Mouse (Mus musculus) v-Abl transformed pro-B cells (cell line): ENCODE measurements around the gene Kif5c.

ENCODE experiments used
- in situ Hi-C, 2 experiments: fragments of 400-800 bp; cut with MboI; formaldehyde crosslinking; loops; one replicate each; pipeline ENCODE4 v1.15.1; 2025; ENCODE audit not compliant: unreplicated experiment in 2 of 2

The Kif5c gene

GRCm38 (mm10) chr2:49741895-49742734, 123.0 kb downstream of the Kif5c start:
- in situ Hi-C loops, result loop anchor here in 1 of 2 experiments (5.0 to 25.0 kb wide), 2 partner anchors 840 to 1730 kb away; no protein-coding TSS in a partner anchor

- in situ Hi-C loops, result loop anchor here in 1 of 2 experiments (5.0 to 25.0 kb wide), 2 partner anchors 841 to 1731 kb away; no protein-coding TSS in a partner anchor
Measured at GRCm38 (mm10) chr2:49742919-49743318, 123.8 kb downstream of the Kif5c start.

- in situ Hi-C loops, result loop anchor here in 1 of 2 experiments (5.0 to 25.0 kb wide), 2 partner anchors 841 to 1731 kb away; no protein-coding TSS in a partner anchor
Measured at GRCm38 (mm10) chr2:49743775-49744174, 124.7 kb downstream of the Kif5c start.

- in situ Hi-C loops, result loop anchor here in 1 of 2 experiments (5.0 to 25.0 kb wide), 2 partner anchors 842 to 1732 kb away; no protein-coding TSS in a partner anchor
Measured at GRCm38 (mm10) chr2:49744251-49745093, 125.4 kb downstream of the Kif5c start.

- in situ Hi-C loops, result loop anchor here in 1 of 2 experiments (25.0 kb wide), 1 partner anchor 1733 kb away; no protein-coding TSS in a partner anchor
Measured at GRCm38 (mm10) chr2:49745094-49745781, 126.1 kb downstream of the Kif5c start.

- in situ Hi-C loops, result loop anchor here in 1 of 2 experiments (25.0 kb wide), 1 partner anchor 1735 kb away; no protein-coding TSS in a partner anchor
Measured at GRCm38 (mm10) chr2:49746947-49747346, 127.8 kb downstream of the Kif5c start.

GRCm38 (mm10) chr2:49747670-49748069, 128.6 kb downstream of the Kif5c start:
- in situ Hi-C loops, result loop anchor here in 1 of 2 experiments (25.0 kb wide), 1 partner anchor 1735 kb away; no protein-coding TSS in a partner anchor

GRCm38 (mm10) chr2:49748628-49749342, 129.7 kb downstream of the Kif5c start:
- in situ Hi-C loops, result loop anchor here in 1 of 2 experiments (25.0 kb wide), 1 partner anchor 1736 kb away; no protein-coding TSS in a partner anchor

- in situ Hi-C loops, result loop anchor here in 1 of 2 experiments (25.0 kb wide), 2 partner anchors 1687 to 1738 kb away; no protein-coding TSS in a partner anchor
Measured at GRCm38 (mm10) chr2:49749730-49750576, 130.9 kb downstream of the Kif5c start.

GRCm38 (mm10) chr2:49751544-49752210, 132.6 kb downstream of the Kif5c start:
- in situ Hi-C loops, result loop anchor here in 1 of 2 experiments (25.0 kb wide), 1 partner anchor 1686 kb away; no protein-coding TSS in a partner anchor

GRCm38 (mm10) chr2:49752211-49752607, 133.1 kb downstream of the Kif5c start:
- in situ Hi-C loops, result loop anchor here in 1 of 2 experiments (25.0 kb wide), 1 partner anchor 1685 kb away; no protein-coding TSS in a partner anchor

GRCm38 (mm10) chr2:49753062-49753461, 134.0 kb downstream of the Kif5c start:
- in situ Hi-C loops, result loop anchor here in 1 of 2 experiments (25.0 kb wide), 1 partner anchor 1684 kb away; no protein-coding TSS in a partner anchor

- in situ Hi-C loops, result loop anchor here in 1 of 2 experiments (25.0 kb wide), 1 partner anchor 1682 kb away; no protein-coding TSS in a partner anchor
Measured at GRCm38 (mm10) chr2:49755054-49755453, 136.0 kb downstream of the Kif5c start.

- in situ Hi-C loops, result loop anchor here in 1 of 2 experiments (25.0 kb wide), 1 partner anchor 1680 kb away; no protein-coding TSS in a partner anchor
Measured at GRCm38 (mm10) chr2:49757616-49758015, 138.5 kb downstream of the Kif5c start.

- in situ Hi-C loops, result loop anchor here in 1 of 2 experiments (5.0 to 25.0 kb wide), 2 partner anchors 508 to 1673 kb away; no protein-coding TSS in a partner anchor
Measured at GRCm38 (mm10) chr2:49764331-49764946, 145.3 kb downstream of the Kif5c start.

- in situ Hi-C loops, result loop anchor here (5.0 to 25.0 kb wide), 2 partner anchors 503 to 1668 kb away; no protein-coding TSS in a partner anchor
Measured at GRCm38 (mm10) chr2:49768916-49769315, 149.8 kb downstream of the Kif5c start.

GRCm38 (mm10) chr2:49770440-49770839, 151.3 kb downstream of the Kif5c start:
- in situ Hi-C loops, result loop anchor here in 1 of 2 experiments (25.0 kb wide), 1 partner anchor 1667 kb away; no protein-coding TSS in a partner anchor
